Mouse (Mus musculus) activated CD4-positive, CD25-positive, alpha-beta regulatory T cell, adult 4 months (primary cell): ENCODE measurements around the gene Zc3h7b. TPM values are rescaled to one million over a fixed set of nuclear protein-coding genes. Genes with fewer than 3 reads are reported as not detected.
A peak's percentile ranks its signal among the peaks of the same experiment; 100 is the strongest.

Experiments
- ATAC-seq: one replicate; pipeline ENCODE4 v1.8.0; 2017
- polyA plus RNA-seq, 2 experiments: library from polyadenylated mRNA; unstranded; fragments of 100-300 nt; shearing (Covaris generic); gene quantifications; one replicate each; pipeline ENCODE4 v1.2.1; 2017

The Zc3h7b gene
- polyA plus RNA-seq, 2 experiments from 2014 or later: 5.2 to 7.1 TPM

- ATAC-seq: no peak
These were observed 53.0 kb downstream of the Zc3h7b start for GRCm38 (mm10) chr15:81797861-81798260.

- no peak for ATAC-seq
These were observed 53.6 kb downstream of the Zc3h7b start for GRCm38 (mm10) chr15:81798421-81798820.

GRCm38 (mm10) chr15:81800391-81800790 is 55.5 kb downstream of the Zc3h7b start:
- ATAC-seq: no peak

- peak; percentile 80 for ATAC-seq
These were observed 57.4 kb downstream of the Zc3h7b start, which contains the start of gene Tef for GRCm38 (mm10) chr15:81802001-81802890. Gene Tef, plus strand, starts transcription at chr15:81802421.

GRCm38 (mm10) chr15:81802941-81803351 is 58.1 kb downstream of the Zc3h7b start:
- no peak for ATAC-seq

GRCm38 (mm10) chr15:81803425-81803951 is 58.6 kb downstream of the Zc3h7b start:
- ATAC-seq: no peak

- ATAC-seq: no peak
These were observed 59.3 kb downstream of the Zc3h7b start for GRCm38 (mm10) chr15:81804172-81804571.

- no peak for ATAC-seq
These were observed 60.0 kb downstream of the Zc3h7b start for GRCm38 (mm10) chr15:81804883-81805282.

- ATAC-seq: no peak
These were observed 60.8 kb downstream of the Zc3h7b start for GRCm38 (mm10) chr15:81805624-81806023.

GRCm38 (mm10) chr15:81806621-81807404 is 62.0 kb downstream of the Zc3h7b start:
- ATAC-seq: no peak

- no peak for ATAC-seq
These were observed 63.9 kb downstream of the Zc3h7b start for GRCm38 (mm10) chr15:81808799-81809198.

GRCm38 (mm10) chr15:81809550-81809949 is 64.7 kb downstream of the Zc3h7b start:
- ATAC-seq: no peak

GRCm38 (mm10) chr15:81810150-81810549 is 65.3 kb downstream of the Zc3h7b start:
- ATAC-seq: peak; percentile 9

- ATAC-seq: peak; percentile 93
These were observed 66.1 kb downstream of the Zc3h7b start for GRCm38 (mm10) chr15:81810671-81811598.

GRCm38 (mm10) chr15:81811599-81811996 is 66.7 kb downstream of the Zc3h7b start:
- ATAC-seq: peak; percentile 2

- ATAC-seq: no peak
These were observed 67.4 kb downstream of the Zc3h7b start for GRCm38 (mm10) chr15:81812287-81812686.

- ATAC-seq: no peak
These were observed 68.1 kb downstream of the Zc3h7b start for GRCm38 (mm10) chr15:81812696-81813631.

- no peak for ATAC-seq
These were observed 69.3 kb downstream of the Zc3h7b start for GRCm38 (mm10) chr15:81813986-81814705.

- no peak for ATAC-seq
These were observed 70.0 kb downstream of the Zc3h7b start for GRCm38 (mm10) chr15:81814716-81815370.

- no peak for ATAC-seq
These were observed 73.5 kb downstream of the Zc3h7b start for GRCm38 (mm10) chr15:81818404-81818803.
